Mouse (Mus musculus): Measurements from ENCODE around the gene Kif13a. TPM values are rescaled to one million over a fixed set of nuclear protein-coding genes. Genes with fewer than 3 reads are reported as not detected.

Kif13a gene
- polyA plus RNA-seq, 1 experiment from 2014 or later = 15.3 TPM

DNA sequence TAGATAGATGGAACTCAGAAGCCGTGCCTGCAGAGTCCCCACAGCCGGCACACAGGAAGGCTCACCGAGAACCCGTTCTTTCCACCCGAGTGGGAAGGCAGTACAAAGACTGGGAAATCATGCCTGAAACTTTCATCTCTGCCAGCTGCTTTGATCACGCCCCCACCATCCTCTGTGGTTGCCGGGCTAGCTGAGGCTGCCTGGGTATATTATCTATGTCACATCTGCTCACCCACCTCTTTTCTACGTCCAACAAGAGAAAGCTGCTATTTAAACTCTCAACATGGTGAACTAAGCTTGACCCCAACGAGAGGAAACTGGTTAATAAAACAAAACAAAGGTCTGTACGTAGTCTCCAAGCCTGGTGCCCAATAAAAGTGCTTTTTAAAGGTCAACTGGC lies 149.8 kb downstream of the Kif13a start:
- no peak overlapping the region for H3K4me3 ChIP-seq
- DNase-seq (ENCODE audit: low spot score) = no peak
- no peak overlapping the region for H3K27ac ChIP-seq
- 79% methylated on average over 10 of the region's 10 CpGs for WGBS
- H3K9me3 ChIP-seq = no peaks in the 10 kb centered on the region
- no peaks in the 10 kb centered on the region for H3K4me1 ChIP-seq (replicated peaks)
- H3K27me3 ChIP-seq (ENCODE audit: insufficient read depth, poor library complexity, severe bottlenecking) = no peaks in the 10 kb centered on the region
- peaks cover 85% of the 10 kb centered on the region for H3K36me3 ChIP-seq

- Histone ChIP-seq H3K27me3 (ENCODE audit: insufficient read depth, poor library complexity, severe bottlenecking) (no peaks in the 10 kb centered on the region), H3K4me3 (no peak overlapping the region), H3K9me3 (peaks cover 4% of the 10 kb centered on the region; the same call in 1 of the 2 replicates), H3K36me3 (peaks cover 84% of the 10 kb centered on the region), H3K27ac (no peak overlapping the region), H3K4me1 (replicated peaks) (no peaks in the 10 kb centered on the region)
- no peak for DNase-seq (ENCODE audit: low spot score)
- 94% methylated on average over 3 of the region's 3 CpGs for WGBS
Measured at GRCm38 (mm10) chr13:46777461-46777860, 152.2 kb downstream of the Kif13a start.

DNA sequence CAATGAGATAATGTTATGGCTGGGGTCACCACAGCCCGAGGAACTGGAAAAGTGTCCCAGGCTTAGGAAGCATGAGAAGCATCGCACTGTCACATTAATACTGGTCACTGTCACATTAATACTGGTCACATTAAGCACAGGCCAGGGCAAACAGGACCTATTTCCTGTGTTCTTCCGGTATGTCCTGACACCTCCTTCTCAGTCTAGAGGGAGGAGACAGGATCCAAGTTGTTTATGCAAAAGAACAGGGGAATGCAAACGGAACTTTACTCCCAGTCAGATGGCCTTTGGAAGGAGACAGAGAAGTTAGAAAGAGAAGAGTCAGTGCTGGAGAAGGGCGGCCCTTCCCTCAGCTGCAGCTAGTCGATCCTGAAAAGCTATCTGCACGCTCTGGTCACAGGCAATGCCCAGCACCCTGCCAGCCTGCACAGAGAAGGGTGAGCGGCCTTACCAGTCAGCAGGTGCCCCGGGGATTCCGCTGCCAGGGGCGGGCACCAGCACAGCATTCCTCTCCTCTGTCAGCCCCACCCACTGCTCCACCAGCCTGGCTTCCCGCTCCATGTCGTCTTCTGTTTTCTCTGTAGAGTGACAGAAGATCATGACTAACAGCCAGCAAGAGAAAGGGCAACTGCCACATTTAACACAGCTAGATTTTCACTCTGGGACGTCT lies 152.9 kb downstream of the Kif13a start:
- H3K36me3 ChIP-seq = peaks cover 89% of the 10 kb centered on the region
- WGBS = 81% methylated on average over 14 of the region's 14 CpGs
- no peaks in the 10 kb centered on the region for H3K4me1 ChIP-seq (replicated peaks)
- H3K27me3 ChIP-seq (ENCODE audit: insufficient read depth, poor library complexity, severe bottlenecking) = no peaks in the 10 kb centered on the region
- no peak overlapping the region for H3K4me3 ChIP-seq
- peaks cover 6% of the 10 kb centered on the region; the same call in 1 of the 2 replicates for H3K9me3 ChIP-seq
- no peak for DNase-seq (ENCODE audit: low spot score)
- no peak overlapping the region for H3K27ac ChIP-seq

DNA sequence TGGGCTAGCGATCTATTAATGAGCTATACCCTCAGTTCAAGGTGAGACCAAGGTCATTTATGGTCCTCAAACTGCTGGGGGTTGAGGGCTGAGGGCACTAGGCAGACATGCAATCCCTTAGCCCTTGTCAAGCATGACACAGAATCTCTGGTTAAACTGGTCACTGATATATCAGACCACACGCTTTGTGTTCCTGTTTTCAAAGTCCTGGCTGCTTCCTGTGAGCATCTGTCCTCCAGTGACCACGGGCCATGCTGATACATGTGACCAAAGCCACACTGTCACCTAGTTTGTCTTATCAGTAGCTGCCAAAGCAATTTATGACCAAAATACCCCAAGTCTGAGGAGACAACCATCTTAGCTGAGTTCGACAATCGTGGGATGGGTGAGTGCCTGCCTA lies 154.7 kb downstream of the Kif13a start:
- Histone ChIP-seq H3K27me3 (ENCODE audit: insufficient read depth, poor library complexity, severe bottlenecking) (no peaks in the 10 kb centered on the region), H3K4me3 (no peak overlapping the region), H3K4me1 (replicated peaks) (no peaks in the 10 kb centered on the region), H3K9me3 (peaks cover 6% of the 10 kb centered on the region; the same call in 1 of the 2 replicates), H3K36me3 (peaks cover 92% of the 10 kb centered on the region), H3K27ac (no peak overlapping the region)
- WGBS = 91% methylated on average over 5 of the region's 5 CpGs
- DNase-seq (ENCODE audit: low spot score) = no peak

DNA sequence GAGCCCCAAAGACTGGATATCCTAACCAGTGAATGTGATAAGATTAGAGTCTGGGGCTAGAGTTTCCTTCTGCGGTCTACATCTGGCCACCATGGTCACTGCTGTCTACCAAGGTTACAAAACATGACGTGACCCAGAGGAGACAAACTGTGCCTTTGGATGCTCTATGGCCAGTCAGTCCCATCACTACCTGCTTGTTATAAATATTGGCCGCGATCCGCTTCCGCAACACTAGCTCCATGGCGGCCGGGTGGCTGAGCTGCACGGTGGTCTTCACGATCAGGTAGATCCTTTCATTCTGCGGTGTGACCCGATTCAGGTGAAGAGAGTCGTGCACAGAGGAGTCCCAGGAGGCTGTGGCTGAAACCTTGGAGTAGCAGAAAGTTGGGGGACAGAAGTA lies 157.1 kb downstream of the Kif13a start:
- H3K9me3 ChIP-seq = peaks cover 6% of the 10 kb centered on the region; the same call in 1 of the 2 replicates
- no peaks in the 10 kb centered on the region for H3K4me1 ChIP-seq (replicated peaks)
- no peak for DNase-seq (ENCODE audit: low spot score)
- H3K4me3 ChIP-seq = no peak overlapping the region
- H3K36me3 ChIP-seq = peaks cover 99% of the 10 kb centered on the region
- H3K27ac ChIP-seq = no peak overlapping the region
- 98% methylated on average over 13 of the region's 13 CpGs for WGBS
- H3K27me3 ChIP-seq (ENCODE audit: insufficient read depth, poor library complexity, severe bottlenecking) = no peaks in the 10 kb centered on the region

- Histone ChIP-seq H3K4me1 (replicated peaks) (peaks cover 7% of the 10 kb centered on the region), H3K4me3 (no peak overlapping the region), H3K9me3 (no peaks in the 10 kb centered on the region), H3K36me3 (peaks cover 93% of the 10 kb centered on the region), H3K27me3 (ENCODE audit: insufficient read depth, poor library complexity, severe bottlenecking) (no peaks in the 10 kb centered on the region), H3K27ac (no peak overlapping the region)
- DNase-seq (ENCODE audit: low spot score) = no peak
- WGBS = 95% methylated on average over 2 of the region's 2 CpGs
Measured at GRCm38 (mm10) chr13:46765361-46765760, 164.3 kb downstream of the Kif13a start.

DNA sequence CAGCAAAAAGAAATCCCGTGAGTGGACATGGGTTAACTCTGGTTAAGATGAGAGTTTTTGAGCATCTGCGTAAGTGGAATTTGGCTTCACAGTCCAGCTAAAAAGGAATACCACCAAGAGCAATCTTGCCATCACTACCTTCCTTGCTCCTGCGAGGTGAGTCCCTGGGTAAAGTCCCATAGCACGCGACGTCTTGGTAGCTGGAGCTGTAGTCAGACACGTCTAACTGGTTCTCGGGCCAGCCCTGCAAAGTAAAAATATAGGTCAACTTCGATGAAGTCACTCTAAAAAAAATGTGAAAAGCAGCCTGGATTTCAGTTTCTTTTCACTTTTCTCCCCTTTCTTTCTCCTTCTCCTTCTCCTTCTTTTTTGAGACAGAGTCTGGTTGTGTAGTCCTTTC lies 166.5 kb downstream of the Kif13a start:
- DNase-seq (ENCODE audit: low spot score) = no peak
- WGBS = 97% methylated on average over 9 of the region's 9 CpGs
- Histone ChIP-seq H3K36me3 (peaks cover 92% of the 10 kb centered on the region), H3K4me1 (replicated peaks) (peaks cover 14% of the 10 kb centered on the region), H3K4me3 (no peak overlapping the region), H3K9me3 (no peaks in the 10 kb centered on the region), H3K27me3 (ENCODE audit: insufficient read depth, poor library complexity, severe bottlenecking) (no peaks in the 10 kb centered on the region), H3K27ac (no peak overlapping the region)

GRCm38 (mm10) chr13:46760921-46761320 lies 168.7 kb downstream of the Kif13a start:
- no peaks in the 10 kb centered on the region for H3K27me3 ChIP-seq (ENCODE audit: insufficient read depth, poor library complexity, severe bottlenecking)
- no peak for DNase-seq (ENCODE audit: low spot score)
- H3K4me1 ChIP-seq (replicated peaks) = peaks cover 14% of the 10 kb centered on the region
- no peaks in the 10 kb centered on the region for H3K9me3 ChIP-seq
- H3K4me3 ChIP-seq = no peak overlapping the region
- 55% methylated on average over 6 of the region's 6 CpGs for WGBS
- peaks cover 85% of the 10 kb centered on the region for H3K36me3 ChIP-seq
- no peak overlapping the region for H3K27ac ChIP-seq

GRCm38 (mm10) chr13:46759281-46759809 lies 170.3 kb downstream of the Kif13a start:
- DNase-seq (ENCODE audit: low spot score) = no peak
- H3K4me1 ChIP-seq (replicated peaks) = peaks cover 14% of the 10 kb centered on the region
- H3K27ac ChIP-seq = peak overlapping the region; percentile 50; the same call in 1 of the 2 replicates
- H3K9me3 ChIP-seq = no peaks in the 10 kb centered on the region
- H3K27me3 ChIP-seq (ENCODE audit: insufficient read depth, poor library complexity, severe bottlenecking) = no peaks in the 10 kb centered on the region
- WGBS = 55% methylated on average over 8 of the region's 8 CpGs
- H3K36me3 ChIP-seq = peaks cover 82% of the 10 kb centered on the region
- no peak overlapping the region for H3K4me3 ChIP-seq

- Histone ChIP-seq H3K4me1 (replicated peaks) (peaks cover 14% of the 10 kb centered on the region), H3K9me3 (no peaks in the 10 kb centered on the region), H3K4me3 (no peak overlapping the region), H3K27me3 (ENCODE audit: insufficient read depth, poor library complexity, severe bottlenecking) (no peaks in the 10 kb centered on the region), H3K36me3 (peaks cover 76% of the 10 kb centered on the region), H3K27ac (peak overlapping the region; percentile 50; the same call in 1 of the 2 replicates)
- no peak for DNase-seq (ENCODE audit: low spot score)
- 96% methylated on average over 13 of the region's 13 CpGs for WGBS
Measured at GRCm38 (mm10) chr13:46758627-46759026, 171.0 kb downstream of the Kif13a start.

GRCm38 (mm10) chr13:46757946-46758345 lies 171.7 kb downstream of the Kif13a start:
- H3K9me3 ChIP-seq = no peaks in the 10 kb centered on the region
- WGBS = 91% methylated on average over 7 of the region's 7 CpGs
- no peaks in the 10 kb centered on the region for H3K27me3 ChIP-seq (ENCODE audit: insufficient read depth, poor library complexity, severe bottlenecking)
- H3K4me1 ChIP-seq (replicated peaks) = peaks cover 14% of the 10 kb centered on the region
- peaks cover 75% of the 10 kb centered on the region for H3K36me3 ChIP-seq
- DNase-seq (ENCODE audit: low spot score) = no peak
- no peak overlapping the region for H3K4me3 ChIP-seq
- H3K27ac ChIP-seq = no peak overlapping the region

DNA sequence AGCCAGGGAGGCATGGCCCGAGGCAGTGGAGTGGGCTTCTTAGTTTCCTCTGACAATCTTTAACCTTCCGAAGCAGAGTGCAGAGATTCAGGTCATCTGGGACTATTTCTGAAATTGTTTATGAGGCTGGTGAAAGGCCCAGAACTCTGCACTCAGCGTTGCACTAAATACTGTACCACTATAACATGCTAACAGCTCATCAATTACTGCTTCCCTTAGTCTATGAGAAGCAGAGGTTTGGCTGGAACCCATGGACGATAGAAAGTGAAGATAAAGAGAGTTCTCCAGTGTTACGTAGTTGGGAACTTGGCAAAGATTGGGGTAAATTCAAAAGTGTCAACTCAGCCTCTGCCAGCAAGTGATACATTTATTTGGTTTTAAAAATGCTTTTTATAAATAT lies 176.4 kb downstream of the Kif13a start:
- no peaks in the 10 kb centered on the region for H3K27me3 ChIP-seq (ENCODE audit: insufficient read depth, poor library complexity, severe bottlenecking)
- H3K27ac ChIP-seq = no peak overlapping the region
- no peaks in the 10 kb centered on the region for H3K9me3 ChIP-seq
- WGBS = 90% methylated on average over 5 of the region's 5 CpGs
- peaks cover 70% of the 10 kb centered on the region for H3K36me3 ChIP-seq
- no peak overlapping the region for H3K4me3 ChIP-seq
- DNase-seq (ENCODE audit: low spot score) = no peak
- H3K4me1 ChIP-seq (replicated peaks) = no peaks in the 10 kb centered on the region

- DNase-seq (ENCODE audit: low spot score) = no peak
- WGBS = 83% methylated on average over 13 of the region's 13 CpGs
- Histone ChIP-seq H3K27ac (no peak overlapping the region), H3K4me3 (no peak overlapping the region), H3K9me3 (no peaks in the 10 kb centered on the region), H3K36me3 (peaks cover 67% of the 10 kb centered on the region), H3K4me1 (replicated peaks) (no peaks in the 10 kb centered on the region), H3K27me3 (ENCODE audit: insufficient read depth, poor library complexity, severe bottlenecking) (no peaks in the 10 kb centered on the region)
Measured at GRCm38 (mm10) chr13:46752566-46753229, 177.0 kb downstream of the Kif13a start.

Measured in hindbrain, embryonic 10.5 days (tissue).